Mouse (Mus musculus): Measurements from ENCODE around the gene Abhd10.

Abhd10 gene

GRCm38 (mm10) chr16:45724742-45725102, 18.0 kb downstream of the Abhd10 start:
- DNase-seq (ENCODE audit: low spot score in 2 of 2) = no peak

- DNase-seq (ENCODE audit: low spot score in 2 of 2) = peak; percentile 85 to 88
Measured at GRCm38 (mm10) chr16:45724061-45724741, 18.6 kb downstream of the Abhd10 start, which contains the start of gene Tagln3. TSS of gene Tagln3 (minus strand) at chr16:45724608.

GRCm38 (mm10) chr16:45723172-45723901, 19.4 kb downstream of the Abhd10 start:
- peak; percentile 47 to 56 for DNase-seq (ENCODE audit: low spot score in 2 of 2)

- peak; percentile 46 to 48 for DNase-seq (ENCODE audit: low spot score in 2 of 2)
Measured at GRCm38 (mm10) chr16:45722460-45722951, 20.2 kb downstream of the Abhd10 start.

- no peak for DNase-seq (ENCODE audit: low spot score in 2 of 2)
Measured at GRCm38 (mm10) chr16:45720022-45720630, 22.6 kb downstream of the Abhd10 start.

GRCm38 (mm10) chr16:45718296-45718695, 24.5 kb downstream of the Abhd10 start:
- DNase-seq (ENCODE audit: low spot score in 2 of 2) = no peak

- peak in 1 of 2 experiments; percentile 47 for DNase-seq (ENCODE audit: low spot score in 2 of 2)
Measured at GRCm38 (mm10) chr16:45714489-45715150, 28.1 kb downstream of the Abhd10 start.

GRCm38 (mm10) chr16:45713878-45714277, 28.9 kb downstream of the Abhd10 start:
- DNase-seq (ENCODE audit: low spot score in 2 of 2) = no peak

GRCm38 (mm10) chr16:45713261-45713660, 29.5 kb downstream of the Abhd10 start:
- DNase-seq (ENCODE audit: low spot score in 2 of 2) = no peak

- DNase-seq (ENCODE audit: low spot score in 2 of 2) = no peak
Measured at GRCm38 (mm10) chr16:45711263-45711662, 31.5 kb downstream of the Abhd10 start.

- DNase-seq (ENCODE audit: low spot score in 2 of 2) = no peak
Measured at GRCm38 (mm10) chr16:45699301-45699700, 43.5 kb downstream of the Abhd10 start.

- no peak for DNase-seq (ENCODE audit: low spot score in 2 of 2)
Measured at GRCm38 (mm10) chr16:45697996-45698395, 44.8 kb downstream of the Abhd10 start.

- no peak for DNase-seq (ENCODE audit: low spot score in 2 of 2)
Measured at GRCm38 (mm10) chr16:45695445-45696160, 47.2 kb downstream of the Abhd10 start.

- no peak for DNase-seq (ENCODE audit: low spot score in 2 of 2)
Measured at GRCm38 (mm10) chr16:45693558-45693957, 49.2 kb downstream of the Abhd10 start, which contains the start of gene Tmprss7. TSS of gene Tmprss7 (minus strand) at chr16:45693658.

GRCm38 (mm10) chr16:45692851-45693250, 49.9 kb downstream of the Abhd10 start:
- no peak for DNase-seq (ENCODE audit: low spot score in 2 of 2)

- peak; percentile 60 to 71 for DNase-seq (ENCODE audit: low spot score in 2 of 2)
Measured at GRCm38 (mm10) chr16:45690178-45690577, 52.6 kb downstream of the Abhd10 start.

GRCm38 (mm10) chr16:45686833-45687232, 55.9 kb downstream of the Abhd10 start:
- DNase-seq (ENCODE audit: low spot score in 2 of 2) = no peak

GRCm38 (mm10) chr16:45685295-45685694, 57.5 kb downstream of the Abhd10 start:
- DNase-seq (ENCODE audit: low spot score in 2 of 2) = peak; percentile 44 to 60

GRCm38 (mm10) chr16:45684815-45685214, 57.9 kb downstream of the Abhd10 start:
- peak in 1 of 2 experiments; percentile 72 for DNase-seq (ENCODE audit: low spot score in 2 of 2)
